Mouse (Mus musculus) hindlimb bud, embryonic 11.5 days (tissue): Measurements from ENCODE around the gene Plekha6.
"Not testable (repeated sequence)": the region's sequence is repeated elsewhere in the genome, so short reads cannot be mapped to it uniquely, and the experiment has no call there.

Experiments
- DNase-seq: peaks from one replicate; pipeline ENCODE4 v3.0.0-alpha.2; 2012; ENCODE audit warnings: low read depth, low spot score; ENCODE audit errors: extremely low spot score

Gene Plekha6

DNA sequence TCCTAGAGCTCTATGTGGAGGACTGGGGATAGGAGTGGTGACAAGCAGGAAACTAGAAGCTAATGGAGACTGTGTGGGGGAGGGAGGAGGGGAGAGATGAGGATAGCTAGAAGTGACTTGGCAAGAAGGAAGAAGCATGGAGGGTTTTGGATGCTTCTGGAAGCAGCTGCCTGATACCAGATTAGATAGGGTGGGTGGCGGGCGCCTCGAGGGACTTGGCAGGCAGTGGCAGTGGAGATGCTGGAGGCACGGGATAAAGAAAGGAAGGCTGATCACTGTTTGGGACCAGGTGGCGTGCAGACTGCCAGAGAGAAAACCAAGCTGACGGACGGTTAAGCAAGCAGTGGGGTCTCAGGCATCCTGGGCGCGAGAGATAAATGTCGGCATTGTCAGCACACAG, 147.9 kb downstream of the Plekha6 start:
- no peak for DNase-seq

GRCm38 (mm10) chr1:133314364-133314763, 150.4 kb downstream of the Plekha6 start:
- DNase-seq: no peak

DNA sequence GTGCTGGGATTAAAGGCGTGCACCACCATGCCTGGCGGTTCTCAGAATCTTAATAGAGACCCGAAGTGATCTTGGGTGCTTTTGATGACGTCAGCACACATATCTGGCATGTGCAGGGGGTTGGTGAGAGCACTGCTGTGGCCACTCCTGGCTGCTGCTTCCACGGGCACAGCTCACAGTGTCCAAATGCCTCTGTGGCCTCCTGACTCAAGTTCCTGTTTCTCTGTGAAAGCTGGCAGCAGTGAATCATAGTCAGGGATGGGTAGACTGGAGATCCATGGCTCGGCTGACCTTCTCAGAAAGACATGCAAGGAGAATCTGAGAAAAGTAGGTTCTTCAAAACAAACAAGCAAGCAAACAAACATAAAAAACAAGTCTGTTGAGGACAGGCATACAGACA, 151.8 kb downstream of the Plekha6 start:
- no peak for DNase-seq

DNA sequence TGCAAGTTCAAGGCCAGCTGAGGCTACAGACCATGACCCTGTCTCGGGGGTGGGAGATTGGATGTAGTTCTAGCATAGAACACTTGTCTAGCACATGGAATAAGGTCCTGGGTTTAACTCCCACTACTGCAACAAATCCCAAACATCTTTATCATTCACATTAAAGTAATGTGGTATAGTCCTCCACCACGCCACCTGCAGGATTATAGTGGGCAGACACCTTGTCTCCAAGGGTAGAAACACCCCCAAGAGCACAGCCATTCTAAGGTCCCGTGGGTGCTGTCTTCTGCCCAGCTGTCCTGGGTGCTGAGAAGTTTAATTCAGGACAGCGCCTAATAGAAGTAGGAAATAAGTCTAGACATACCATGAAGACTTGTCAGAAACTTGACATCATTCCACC, 152.6 kb downstream of the Plekha6 start:
- no peak for DNase-seq

GRCm38 (mm10) chr1:133317149-133317548, 153.1 kb downstream of the Plekha6 start:
- DNase-seq: no peak

DNA sequence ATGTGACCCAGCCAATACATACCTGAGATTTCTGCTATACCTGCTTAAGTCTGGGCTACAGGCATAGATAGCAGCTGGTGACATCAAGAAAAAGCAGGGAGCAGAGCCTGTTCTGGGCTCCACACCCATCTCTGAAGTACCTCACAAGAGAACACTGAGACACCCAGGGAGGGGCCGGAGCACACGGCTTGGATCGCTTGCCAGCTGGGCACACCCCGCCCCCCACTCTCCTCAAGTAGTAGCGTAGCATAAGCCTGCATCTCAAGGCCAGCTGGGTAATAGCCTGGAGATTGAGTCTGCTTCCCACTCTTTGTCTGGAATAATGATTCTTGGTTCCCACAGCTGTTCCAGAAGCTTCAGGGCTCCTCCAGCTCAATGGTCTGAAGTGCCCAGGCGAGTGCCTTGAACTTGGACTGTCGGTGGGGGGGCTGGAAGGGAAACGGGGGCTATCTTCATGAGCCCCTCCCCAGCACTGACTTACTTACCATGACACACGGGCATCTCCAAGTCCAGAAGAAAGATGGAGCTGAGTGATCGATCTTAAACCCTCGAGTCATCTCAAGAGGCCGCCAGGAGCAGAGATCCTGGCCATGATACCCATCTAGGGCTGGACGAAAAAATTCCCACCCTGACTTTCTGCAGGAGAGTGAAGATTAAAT, 157.4 kb downstream of the Plekha6 start, which contains the start of gene Kiss1:
TSS of gene Kiss1 (plus strand) at position 609 of the 659 bp plus-strand sequence.
- DNase-seq: no peak

- no peak for DNase-seq
These were observed 159.3 kb downstream of the Plekha6 start for GRCm38 (mm10) chr1:133323333-133323732.

GRCm38 (mm10) chr1:133325951-133326350, 161.9 kb downstream of the Plekha6 start:
- DNase-seq: no peak

GRCm38 (mm10) chr1:133327094-133327493, 163.1 kb downstream of the Plekha6 start:
- DNase-seq: no peak

DNA sequence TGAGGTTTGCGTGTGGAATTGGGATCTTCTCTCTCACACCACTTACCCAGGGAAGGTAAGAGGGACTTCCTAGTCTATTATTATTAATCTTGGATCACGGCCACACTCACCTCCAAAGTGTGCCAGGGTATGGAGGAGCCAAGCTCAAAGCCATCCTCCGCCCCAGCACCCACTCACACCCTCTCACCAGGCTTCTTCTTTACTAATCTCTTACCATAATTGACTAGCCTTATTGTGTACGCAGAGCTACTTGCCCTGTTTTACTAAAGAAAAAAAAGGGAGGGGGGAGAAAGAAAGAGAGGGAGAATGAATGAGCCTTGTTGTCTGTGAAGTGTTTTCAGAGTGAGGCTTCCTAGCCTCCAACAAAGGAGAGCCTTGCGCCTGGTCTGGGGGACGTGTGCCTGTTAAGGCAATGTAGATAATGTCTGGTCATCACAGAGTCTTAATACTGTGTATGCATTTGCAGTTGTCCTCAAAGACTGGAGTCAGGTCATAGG, 164.3 kb downstream of the Plekha6 start:
- no peak for DNase-seq

DNA sequence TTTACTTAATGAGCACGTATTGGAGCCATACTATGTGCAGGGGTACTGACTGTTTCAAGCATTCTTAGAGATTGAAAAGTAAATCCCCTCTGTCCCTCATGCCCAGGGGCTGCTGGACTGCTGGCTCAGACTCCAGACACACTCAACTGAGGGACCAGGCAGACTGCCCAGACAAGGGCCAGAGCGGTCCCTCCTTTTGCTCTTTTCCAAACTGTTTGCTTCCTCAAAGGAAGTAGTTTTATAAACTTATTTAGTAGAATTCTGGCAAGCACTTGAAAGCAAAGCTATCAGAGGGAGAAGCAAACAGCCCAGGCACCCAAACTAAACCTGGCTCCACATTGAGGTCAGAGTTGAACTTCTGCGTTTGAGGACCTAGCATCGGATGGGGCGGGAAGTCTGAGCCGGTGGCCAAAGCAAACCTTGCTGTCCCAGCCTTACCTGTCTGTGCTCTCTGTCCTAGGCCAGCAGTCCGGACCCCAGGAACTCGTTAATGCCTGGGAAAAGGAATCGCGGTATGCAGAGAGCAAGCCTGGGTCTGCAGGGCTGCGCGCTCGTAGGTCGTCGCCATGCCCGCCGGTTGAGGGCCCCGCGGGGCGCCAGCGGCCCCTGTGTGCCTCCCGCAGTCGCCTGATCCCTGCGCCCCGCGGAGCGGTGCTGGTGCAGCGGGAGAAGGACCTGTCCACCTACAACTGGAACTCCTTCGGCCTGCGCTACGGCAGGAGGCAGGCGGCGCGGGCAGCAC, 165.1 kb downstream of the Plekha6 start:
- no peak for DNase-seq

DNA sequence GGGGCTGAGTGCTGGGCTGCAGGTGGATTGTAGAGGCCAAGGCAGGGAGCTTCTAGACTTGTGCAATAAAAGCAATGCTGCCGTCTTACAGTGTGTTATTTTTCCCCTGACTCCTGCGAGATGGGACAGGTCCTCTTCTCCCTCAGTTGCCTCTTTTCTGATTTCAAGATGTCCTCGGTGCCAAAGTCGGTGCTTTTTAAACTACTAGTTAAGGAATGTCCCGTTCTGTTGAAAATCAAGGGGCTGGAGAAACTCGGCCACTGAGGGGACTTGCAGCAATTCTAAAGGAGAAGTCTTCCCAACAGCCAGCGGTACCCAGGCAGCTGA, 165.6 kb downstream of the Plekha6 start:
- DNase-seq: no peak

DNA sequence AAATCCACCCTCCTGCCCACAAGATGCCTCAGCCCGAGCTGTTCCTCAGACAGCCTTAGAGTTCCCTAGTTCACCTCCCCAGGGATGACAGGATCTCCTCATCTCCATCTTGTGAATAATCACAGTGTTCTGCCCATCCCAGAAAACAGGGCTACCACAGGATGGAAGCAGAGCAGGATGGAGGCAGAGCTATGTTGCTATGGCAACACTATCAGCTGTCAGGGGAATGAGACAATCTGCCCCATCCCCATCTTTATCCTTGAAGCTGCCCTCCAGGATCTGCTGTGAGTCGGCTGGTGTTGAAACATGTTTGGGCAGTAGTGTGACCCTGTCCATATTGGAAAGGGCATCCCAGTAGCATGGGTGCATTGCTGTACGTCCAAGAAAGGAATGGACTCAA, 167.1 kb downstream of the Plekha6 start:
- DNase-seq: no peak

DNA sequence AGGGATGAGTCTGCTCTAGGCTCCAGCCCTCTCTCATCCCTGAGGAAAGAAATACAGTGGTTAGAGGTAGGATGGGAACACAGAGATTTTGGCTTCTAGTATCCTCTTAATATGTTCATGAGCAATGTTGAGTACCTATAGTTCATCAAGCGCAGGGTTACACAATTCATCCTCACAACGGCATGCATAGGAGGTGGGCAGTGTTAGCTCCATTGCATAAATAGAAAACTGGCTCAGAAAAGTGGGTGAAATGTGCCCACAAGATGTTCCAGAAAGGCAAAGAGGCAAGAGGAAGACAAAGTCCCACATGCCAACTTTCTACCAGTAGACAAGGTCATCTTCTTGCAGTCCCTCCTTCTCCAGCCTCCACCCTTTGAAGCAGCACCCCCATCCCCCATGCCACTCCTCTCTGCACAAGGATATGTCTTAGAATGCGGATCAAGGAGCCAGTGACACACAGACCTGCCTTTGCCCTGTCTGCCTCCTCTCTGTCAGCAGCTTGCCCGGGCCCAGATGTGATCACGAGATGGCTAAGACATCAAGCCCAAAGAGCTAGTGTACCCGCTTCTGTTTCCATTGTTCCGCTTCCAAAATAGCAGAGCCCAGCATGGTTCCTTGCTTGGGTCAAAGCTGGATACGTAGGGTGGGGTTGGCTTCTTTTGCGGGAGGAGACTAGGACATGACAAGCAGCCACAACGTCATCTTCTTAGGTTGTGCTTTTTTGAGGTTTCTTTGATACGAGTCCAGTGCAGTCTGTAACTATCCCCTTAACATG, 168.8 kb downstream of the Plekha6 start:
- no peak for DNase-seq

- no peak for DNase-seq
These were observed 169.9 kb downstream of the Plekha6 start for GRCm38 (mm10) chr1:133333937-133334336.

- DNase-seq: not testable (repeated sequence)
These were observed 176.4 kb downstream of the Plekha6 start for GRCm38 (mm10) chr1:133340403-133340802.

DNA sequence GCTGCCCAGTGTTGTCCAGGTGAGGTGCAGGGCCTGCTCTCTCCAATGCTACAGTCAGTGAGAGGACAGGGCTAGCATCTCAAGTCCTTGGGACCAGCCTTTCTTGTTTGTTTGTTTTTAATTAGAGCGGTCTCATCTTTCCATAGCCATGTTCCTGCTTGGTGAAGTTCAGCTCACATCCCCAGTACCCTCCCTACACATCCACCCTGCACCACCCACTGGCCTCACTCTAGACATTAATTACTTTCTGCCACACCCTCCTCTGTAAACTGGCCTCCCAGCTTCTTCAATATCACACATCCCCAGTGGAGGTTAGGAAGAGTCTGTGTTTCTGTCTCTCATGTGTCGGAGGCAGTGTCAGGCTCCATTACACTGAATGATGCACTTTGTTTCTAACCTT, 180.3 kb downstream of the Plekha6 start:
- no peak for DNase-seq

DNA sequence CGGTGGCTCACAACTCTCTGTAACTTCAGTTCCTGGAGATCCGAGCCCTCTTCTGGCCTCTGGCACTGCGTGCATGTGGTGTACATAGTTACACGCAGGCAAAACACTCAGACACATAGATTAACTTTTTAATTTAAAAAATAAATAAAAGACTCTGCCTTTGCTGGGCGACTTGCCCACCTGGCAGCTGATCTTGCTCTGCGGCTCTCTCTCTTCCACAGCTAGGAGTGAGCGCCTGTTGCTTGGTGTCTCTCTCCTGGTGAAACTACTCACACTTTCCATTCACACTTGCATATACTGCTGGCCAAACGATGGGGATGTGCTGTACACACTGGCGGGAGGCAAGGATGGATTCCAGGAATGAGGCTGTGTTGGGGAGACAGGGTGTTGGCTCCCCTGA, 182.5 kb downstream of the Plekha6 start:
- DNase-seq: no peak

- DNase-seq: no peak
These were observed 183.2 kb downstream of the Plekha6 start for GRCm38 (mm10) chr1:133347226-133347625.

GRCm38 (mm10) chr1:133347693-133348520, 183.9 kb downstream of the Plekha6 start:
- DNase-seq: no peak

- no peak for DNase-seq
These were observed 186.2 kb downstream of the Plekha6 start, which contains the start of gene Ren1 for GRCm38 (mm10) chr1:133350210-133350609. Gene Ren1 (plus strand): TSS chr1:133350510.
